20 mouse cellular contexts compared by ENCODE assay signal in the genomic region with DNA sequence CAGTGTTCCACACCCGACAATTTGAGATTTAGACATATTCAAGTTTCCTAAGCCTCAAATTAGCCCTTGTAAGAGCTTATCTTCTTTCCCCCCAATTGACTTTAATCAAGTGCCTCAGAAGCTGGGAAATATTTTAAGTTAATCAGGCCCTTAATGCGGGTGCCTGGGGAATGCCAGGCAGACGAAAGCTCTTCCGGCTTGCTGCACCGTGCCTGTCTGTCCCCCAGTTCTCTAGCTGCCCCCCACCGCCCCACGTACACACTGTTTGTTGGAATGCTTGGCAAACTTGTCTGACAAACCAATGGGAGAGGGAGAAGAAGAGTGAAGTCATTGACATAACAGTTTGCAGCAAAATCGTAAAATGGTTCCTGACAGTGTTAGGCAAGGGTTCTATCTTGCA.
A peak's percentile ranks its signal among the peaks of the same experiment; 100 is the strongest.
DNase-seq lines count a peak whose midpoint lies in the region; ATAC-seq lines count a peak whose summit lies in the region.
"Had no signal": no experiment of that assay in that cellular context is flagged by ENCODE, and none has a peak within 500 bp of the region (broad histone marks: within the 10 kb centered on the region; RNA-seq: fewer than 3 reads in every experiment).

No protein-coding gene starts in this region.

- WGBS in forebrain, embryonic 14.5 days, result 38% methylated on average over 8 of the region's 8 CpGs
- WGBS in forebrain, embryonic 10.5 days, result 63% methylated on average over 8 of the region's 8 CpGs
- 33% methylated on average over 8 of the region's 8 CpGs for WGBS in heart, embryonic 16.5 days
- WGBS in kidney, embryonic 16.5 days, result 73% methylated on average over 8 of the region's 8 CpGs

- DNase-seq in forebrain, embryonic 14.5 days (ENCODE audit: low spot score), result no peak
- DNase-seq in forebrain, embryonic 10.5 days (ENCODE audit: extremely low spot score, low spot score), result no peak
- DNase-seq in heart, postnatal 14 days, result no peak
- peak; percentile 16 for DNase-seq in retina, embryonic 14.5 days (ENCODE audit: low spot score)
- DNase-seq in retina, postnatal 1 day, result no peak
- no peak for DNase-seq in left cerebral cortex, postnatal 4 days
- DNase-seq: cerebellum, adult 11 months; gastrocnemius, postnatal 14 days; layer of hippocampus, postnatal 36 days; thymus, postnatal 36 days had no signal

- intact Hi-C loops in heart, postnatal 14 days (cut with DNase I), result no loop called here
- intact Hi-C loops in left cerebral cortex, postnatal 4 days (cut with DNase I), result no loop called here

- 0 out of 2 replicates have a peak, but pooled peaks cover 3% of the 10 kb centered on the region for H3K27me3 ChIP-seq in forebrain, embryonic 14.5 days (replicated peaks; ENCODE audit: control insufficient read depth, insufficient read depth, low read length)
- no peaks in the 10 kb centered on the region; the same call in 1 of the 2 replicates for H3K27me3 ChIP-seq in forebrain, embryonic 10.5 days (ENCODE audit: poor library complexity, severe bottlenecking)
- H3K27me3 ChIP-seq in heart, embryonic 16.5 days (ENCODE audit: control insufficient read depth, insufficient read depth, low read length), result no peaks in the 10 kb centered on the region
- H3K27me3 ChIP-seq in kidney, embryonic 16.5 days (ENCODE audit: insufficient read depth, low read length), result no peaks in the 10 kb centered on the region
- H3K27me3 ChIP-seq: midbrain, embryonic 12.5 days; stomach, embryonic 15.5 days had no signal

- no peaks in the 10 kb centered on the region for H3K36me3 ChIP-seq in forebrain, embryonic 14.5 days (ENCODE audit: control insufficient read depth, insufficient read depth, low read length)
- H3K36me3 ChIP-seq in forebrain, embryonic 10.5 days (replicated peaks), result no peaks in the 10 kb centered on the region
- no peaks in the 10 kb centered on the region for H3K36me3 ChIP-seq in heart, embryonic 16.5 days (ENCODE audit: control insufficient read depth, insufficient read depth)
- no peaks in the 10 kb centered on the region for H3K36me3 ChIP-seq in kidney, embryonic 16.5 days (ENCODE audit: insufficient read depth, low read length)
- H3K36me3 ChIP-seq: limb, embryonic 12.5 days; midbrain, embryonic 12.5 days; stomach, embryonic 15.5 days had no signal

- H3K4me2 ChIP-seq in forebrain, embryonic 14.5 days (ENCODE audit: low read length), result no peak overlapping the region
- no peak overlapping the region for H3K4me2 ChIP-seq in heart, embryonic 16.5 days (ENCODE audit: low read depth, low read length)
- no peak overlapping the region for H3K4me2 ChIP-seq in kidney, embryonic 16.5 days (replicated peaks; ENCODE audit: low read depth, low read length)
- H3K4me2 ChIP-seq: limb, embryonic 12.5 days; liver, embryonic 11.5 days; midbrain, embryonic 12.5 days; stomach, embryonic 15.5 days had no signal

- H3K9me3 ChIP-seq in forebrain, embryonic 14.5 days (replicated peaks; ENCODE audit: control insufficient read depth, low read length), result no peaks in the 10 kb centered on the region
- H3K9me3 ChIP-seq in forebrain, embryonic 10.5 days, result no peaks in the 10 kb centered on the region
- no peaks in the 10 kb centered on the region for H3K9me3 ChIP-seq in heart, embryonic 16.5 days (replicated peaks; ENCODE audit: control insufficient read depth, low read length)
- no peaks in the 10 kb centered on the region for H3K9me3 ChIP-seq in kidney, embryonic 16.5 days (ENCODE audit: low read length)
- H3K9me3 ChIP-seq: limb, embryonic 12.5 days; midbrain, embryonic 12.5 days; stomach, embryonic 15.5 days had no signal

- H3K9ac ChIP-seq in forebrain, embryonic 14.5 days (ENCODE audit: low read length), result no peak overlapping the region
- H3K9ac ChIP-seq in heart, embryonic 16.5 days (ENCODE audit: low read length), result no peak overlapping the region
- no peak overlapping the region for H3K9ac ChIP-seq in kidney, embryonic 16.5 days (replicated peaks; ENCODE audit: low read length)
- H3K9ac ChIP-seq: limb, embryonic 12.5 days; liver, postnatal 0 days; midbrain, embryonic 12.5 days; stomach, embryonic 15.5 days had no signal

- ATAC-seq in forebrain, embryonic 14.5 days, result peak; percentile 49
- ATAC-seq in heart, embryonic 16.5 days (replicated peaks; ENCODE audit: extremely low read depth, insufficient read depth, low FRiP score), result 0 out of 2 replicates have a peak, but pooled peaks have one; percentile 15
- ATAC-seq in kidney, embryonic 16.5 days (ENCODE audit: low FRiP score, low TSS enrichment), result no peak
- ATAC-seq: liver, postnatal 0 days; Patski had no signal

- H3K27ac ChIP-seq in forebrain, embryonic 14.5 days (ENCODE audit: low read depth, low read length), result no peak overlapping the region
- no peak overlapping the region for H3K27ac ChIP-seq in forebrain, embryonic 10.5 days
- peak overlapping the region; percentile 73 for H3K27ac ChIP-seq in heart, embryonic 16.5 days (ENCODE audit: low read length)
- no peak overlapping the region for H3K27ac ChIP-seq in kidney, embryonic 16.5 days (ENCODE audit: low read length)
- H3K27ac ChIP-seq: heart, adult 2 months; hindbrain, postnatal 0 days; limb, embryonic 12.5 days; midbrain, embryonic 12.5 days; stomach, embryonic 15.5 days had no signal

- peaks cover 9% of the 10 kb centered on the region for H3K4me1 ChIP-seq in forebrain, embryonic 14.5 days (ENCODE audit: control insufficient read depth, insufficient read depth, low read length)
- H3K4me1 ChIP-seq in forebrain, embryonic 10.5 days, result peaks cover 22% of the 10 kb centered on the region
- H3K4me1 ChIP-seq in heart, embryonic 16.5 days (ENCODE audit: control insufficient read depth, insufficient read depth, low read length), result peaks cover 19% of the 10 kb centered on the region
- no peaks in the 10 kb centered on the region for H3K4me1 ChIP-seq in kidney, embryonic 16.5 days (ENCODE audit: insufficient read depth, low read length)

- no peak overlapping the region for H3K4me3 ChIP-seq in forebrain, embryonic 14.5 days (ENCODE audit: low read depth, low read length)
- H3K4me3 ChIP-seq in forebrain, embryonic 10.5 days, result no peak overlapping the region
- no peak overlapping the region for H3K4me3 ChIP-seq in heart, embryonic 16.5 days (ENCODE audit: low read length)
- H3K4me3 ChIP-seq in kidney, embryonic 16.5 days (ENCODE audit: low read length), result no peak overlapping the region
- H3K4me3 ChIP-seq: heart, adult 2 months; limb, embryonic 12.5 days; midbrain, embryonic 12.5 days; stomach, embryonic 15.5 days had no signal
